9 mouse cellular contexts compared by ENCODE assay signal in the genomic region with DNA sequence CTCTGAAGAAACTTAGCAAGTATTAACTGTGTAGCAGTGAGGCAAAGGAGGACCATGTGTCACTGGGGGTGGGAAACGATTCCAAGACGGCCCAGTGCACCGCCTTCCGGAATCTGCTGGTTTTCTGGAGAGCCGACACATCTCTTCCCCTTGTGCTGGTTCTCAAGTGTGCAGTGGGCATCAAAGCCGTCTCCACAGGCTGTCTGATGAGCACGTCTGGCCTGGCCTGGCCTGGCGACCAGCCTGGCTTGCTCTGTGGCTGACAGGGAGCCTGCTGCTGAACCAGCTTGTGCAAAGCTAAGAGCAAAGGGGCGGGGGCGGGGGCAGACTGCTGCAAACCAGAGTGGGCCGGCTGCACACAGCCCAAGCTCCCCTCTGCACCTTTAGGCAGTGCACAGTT. TPM values are rescaled to one million over a fixed set of nuclear protein-coding genes. Genes with fewer than 3 reads are reported as not detected.
DNase-seq lines count a peak whose midpoint lies in the region; ATAC-seq and TF ChIP-seq lines count a peak whose summit lies in the region.
"Had no signal": no experiment of that assay in that cellular context is flagged by ENCODE, and none has a peak within 500 bp of the region (broad histone marks: within the 10 kb centered on the region; RNA-seq: fewer than 3 reads in every experiment).

No protein-coding gene starts in this region.

- no peak for TF ChIP-seq CTCF in cerebellum, adult 2 months (IDR thresholded peaks at IDR 0.05; ENCODE audit: borderline replicate concordance, insufficient read depth, low read depth, low read length)

- 11% methylated on average over 11 of the region's 11 CpGs for WGBS in cerebellum, adult 2 months
- WGBS in hindbrain, embryonic 16.5 days: 51% methylated on average over 11 of the region's 11 CpGs

- H3K4me1 ChIP-seq in cerebellum, adult 2 months (ENCODE audit: control insufficient read depth, insufficient read depth, low read length): peaks cover 73% of the 10 kb centered on the region
- peaks cover 26% of the 10 kb centered on the region for H3K4me1 ChIP-seq in hindbrain, embryonic 16.5 days (ENCODE audit: control insufficient read depth, insufficient read depth, low read depth, low read length)

- DNase-seq in kidney, postnatal 10 days: peak; percentile 55
- no peak for DNase-seq in kidney, adult 18-20 months
- peak; percentile 69 for DNase-seq in ZHBTc4 (ENCODE audit: low read depth, low spot score)
- DNase-seq in cerebellum, adult 2 months: peak; percentile 66 to 73
- DNase-seq in spleen, postnatal 14 days (ENCODE audit: low spot score in 2 of 2): no peak
- no peak for DNase-seq in urinary bladder, postnatal 25 days (ENCODE audit: low spot score)
- DNase-seq: right cerebral cortex, adult 18-20 months had no signal

- no peak overlapping the region for H3K4me3 ChIP-seq in cerebellum, adult 2 months (replicated peaks; ENCODE audit: insufficient read depth, low read depth, low read length)
- H3K4me3 ChIP-seq in hindbrain, embryonic 16.5 days (ENCODE audit: low read length): no peak overlapping the region
- H3K4me3 ChIP-seq: liver, embryonic 15.5 days had no signal

- 0 out of 2 replicates have a peak, but pooled peaks cover 3% of the 10 kb centered on the region for H3K36me3 ChIP-seq in hindbrain, embryonic 16.5 days (ENCODE audit: control insufficient read depth, insufficient read depth, low read length)

- ATAC-seq in hindbrain, embryonic 16.5 days: peak; percentile 63

- no peak for TF ChIP-seq POLR2A in cerebellum, adult 2 months (IDR thresholded peaks at IDR 0.05; ENCODE audit: borderline replicate concordance, insufficient read depth, low read length)

- H3K9me3 ChIP-seq in hindbrain, embryonic 16.5 days (ENCODE audit: control insufficient read depth, low read length): no peaks in the 10 kb centered on the region
- H3K9me3 ChIP-seq: liver, embryonic 15.5 days had no signal

- no peak overlapping the region for H3K4me2 ChIP-seq in hindbrain, embryonic 16.5 days (ENCODE audit: low read length)
- H3K4me2 ChIP-seq: liver, embryonic 15.5 days had no signal

- no peaks in the 10 kb centered on the region for H3K27me3 ChIP-seq in cerebellum, adult 2 months (ENCODE audit: control insufficient read depth, insufficient read depth, low read length)
- no peaks in the 10 kb centered on the region for H3K27me3 ChIP-seq in hindbrain, embryonic 16.5 days (replicated peaks; ENCODE audit: control insufficient read depth, insufficient read depth, low read length)
- H3K27me3 ChIP-seq: liver, embryonic 15.5 days had no signal

- peak overlapping the region; percentile 29 for H3K27ac ChIP-seq in cerebellum, adult 2 months (ENCODE audit: insufficient read depth, low read length)
- H3K27ac ChIP-seq in hindbrain, embryonic 16.5 days (ENCODE audit: low read depth, low read length): peak overlapping the region; percentile 51; the same call in 1 of the 2 replicates
- H3K27ac ChIP-seq: liver, embryonic 15.5 days had no signal

- no peak overlapping the region for H3K9ac ChIP-seq in hindbrain, embryonic 16.5 days (ENCODE audit: low read depth, low read length)
- H3K9ac ChIP-seq: liver, embryonic 15.5 days had no signal

RNA-seq across cellular contexts. Expression of gene Sec14l1, which starts 14.5 kb away (rescaled TPM):
- 124 and 137 TPM in 2 replicates for polyA plus RNA-seq in cerebellum, adult 2 months (2012; rRNA removed)
- polyA plus RNA-seq in hindbrain, embryonic 16.5 days (2015; fragmentation: Nextera tagmentation; extraction: Ambion mirVana): 53.9 and 63.4 TPM in 2 replicates

Comparison
In these comparisons a context has a peak if more than half of its experiments do, and no peak if none do; other contexts are left out.
1. DNase-seq: peak in kidney, postnatal 10 days (single experiment), ZHBTc4 (single experiment) and cerebellum, adult 2 months (2 of 2); none in kidney, adult 18-20 months (single experiment), spleen, postnatal 14 days (0 of 2) and urinary bladder, postnatal 25 days (single experiment).